Mouse (Mus musculus): Measurements from ENCODE around the gene Rps6kc1. TPM values are rescaled to one million over a fixed set of nuclear protein-coding genes. Genes with fewer than 3 reads are reported as not detected.

Rps6kc1 gene
- polyA plus RNA-seq, 1 experiment from 2014 or later, result 23.5 TPM

DNA sequence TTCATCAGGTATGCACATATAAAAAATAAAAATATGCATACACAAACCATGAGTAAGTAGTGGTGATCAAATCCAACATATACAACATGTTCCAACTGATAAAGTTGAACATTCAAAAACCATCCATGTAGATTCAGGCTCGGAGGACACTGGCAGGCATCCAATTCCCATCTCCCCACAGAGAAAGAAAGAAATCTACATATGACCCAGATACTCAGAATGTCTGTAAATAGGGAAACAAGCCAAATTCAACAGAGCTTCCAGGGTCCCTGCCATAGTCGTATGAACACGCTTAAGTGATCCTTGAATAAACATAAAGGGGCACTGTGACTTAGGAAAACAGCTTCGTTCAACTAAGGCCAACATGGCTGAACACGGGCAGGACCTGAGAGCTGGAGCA is 49.9 kb downstream of the Rps6kc1 start:
- Histone ChIP-seq H3K4me1 (no peaks in the 10 kb centered on the region), H3K9ac (replicated peaks) (no peak overlapping the region), H3K27ac (replicated peaks) (no peak overlapping the region), H3K36me3 (peaks cover 19% of the 10 kb centered on the region), H3K4me2 (replicated peaks) (no peak overlapping the region), H3K27me3 (no peaks in the 10 kb centered on the region), H3K4me3 (no peak overlapping the region), H3K9me3 (no peaks in the 10 kb centered on the region)
- 85% methylated on average over 5 of the region's 5 CpGs for WGBS
- no peak for ATAC-seq (ENCODE audit: low FRiP score, low read depth)

DNA sequence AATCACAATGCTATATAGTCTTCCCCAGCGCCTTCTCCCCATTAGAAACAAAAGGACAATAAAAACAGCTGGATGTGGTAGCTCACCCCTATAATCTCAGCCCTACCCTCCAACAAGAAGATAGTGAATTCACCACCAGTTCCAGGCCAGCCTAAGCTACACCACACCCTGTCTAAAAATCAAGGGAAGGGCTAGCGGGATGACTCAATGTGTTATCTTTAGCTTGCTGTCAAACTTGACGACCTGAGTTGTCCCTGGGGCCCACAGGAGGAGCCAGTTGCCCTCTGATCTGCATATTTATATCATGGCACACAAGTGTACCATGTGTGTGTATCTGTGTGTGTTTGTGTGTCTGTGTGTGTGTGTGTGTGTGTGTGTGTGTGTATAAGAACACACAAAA is 57.1 kb downstream of the Rps6kc1 start:
- Histone ChIP-seq H3K27ac (replicated peaks) (no peak overlapping the region), H3K4me2 (replicated peaks) (no peak overlapping the region), H3K4me3 (no peak overlapping the region), H3K36me3 (peaks cover 16% of the 10 kb centered on the region; the same call in 1 of the 2 replicates), H3K9ac (replicated peaks) (no peak overlapping the region), H3K4me1 (no peaks in the 10 kb centered on the region; the same call in 1 of the 2 replicates), H3K9me3 (no peaks in the 10 kb centered on the region), H3K27me3 (no peaks in the 10 kb centered on the region)
- 69% methylated on average over 3 of the region's 3 CpGs for whole genome bisulfite sequencing
- no peak for ATAC-seq (ENCODE audit: low FRiP score, low read depth)

DNA sequence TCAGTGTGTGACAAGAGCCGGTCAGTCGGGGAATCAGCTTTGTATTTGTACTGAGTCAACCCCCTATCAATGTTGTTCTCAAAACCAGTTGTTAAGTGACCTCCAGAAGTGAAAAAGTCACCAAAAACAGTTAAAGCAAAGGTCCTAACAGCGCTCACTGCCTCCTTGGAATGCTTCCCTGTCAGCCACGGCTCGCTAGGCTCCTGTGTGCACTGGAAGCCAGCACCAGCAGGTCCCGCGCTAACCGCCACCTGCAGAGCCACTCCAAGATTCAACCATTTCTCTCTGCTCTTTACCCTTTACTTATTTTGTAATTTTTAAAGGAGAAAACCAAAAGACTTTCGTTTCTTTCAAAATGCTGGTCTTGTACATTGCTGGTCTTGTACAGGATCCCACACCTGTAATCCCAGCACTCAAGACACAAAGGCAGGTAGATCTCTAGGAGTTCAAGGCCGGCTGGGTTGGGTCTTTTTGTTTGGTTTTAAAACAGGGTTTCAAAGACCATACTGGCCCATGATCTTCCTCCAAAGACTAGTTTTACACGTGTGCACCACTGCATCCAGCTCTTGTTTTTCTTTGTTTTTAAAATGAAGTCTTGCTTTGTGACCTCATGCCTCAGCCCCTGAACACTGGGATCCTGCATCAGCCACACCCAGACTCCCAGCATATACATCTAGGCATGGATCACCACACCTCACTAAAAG is 62.3 kb downstream of the Rps6kc1 start:
- no peak overlapping the region for H3K4me2 ChIP-seq (replicated peaks)
- H3K27ac ChIP-seq (replicated peaks), result no peak overlapping the region
- 82% methylated on average over 11 of the region's 11 CpGs for WGBS
- H3K4me3 ChIP-seq, result no peak overlapping the region
- H3K9ac ChIP-seq (replicated peaks), result no peak overlapping the region
- no peak for ATAC-seq (ENCODE audit: low FRiP score, low read depth)
- H3K27me3 ChIP-seq, result no peaks in the 10 kb centered on the region
- H3K4me1 ChIP-seq, result peaks cover 6% of the 10 kb centered on the region; the same call in 1 of the 2 replicates
- no peaks in the 10 kb centered on the region for H3K9me3 ChIP-seq
- H3K36me3 ChIP-seq, result peaks cover 2% of the 10 kb centered on the region; the same call in 1 of the 2 replicates

DNA sequence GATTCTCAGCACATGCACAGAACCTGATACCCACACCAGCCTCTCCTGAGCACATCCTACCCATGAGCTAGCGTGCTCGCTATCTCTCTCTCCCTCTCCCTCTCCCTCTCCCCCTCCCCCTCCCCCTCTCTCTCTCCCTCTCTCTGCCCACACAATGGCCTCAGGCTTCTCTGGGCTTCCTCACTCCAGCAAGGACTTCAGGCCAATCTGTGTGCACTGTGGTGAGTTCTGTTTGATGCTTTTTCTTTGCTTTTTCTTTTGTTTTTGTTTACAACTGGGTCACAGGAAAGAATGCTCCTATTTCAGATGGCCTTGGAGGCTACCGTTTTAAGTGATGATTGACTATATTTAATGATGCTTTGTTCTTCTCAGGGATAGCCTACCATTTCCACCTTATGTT is 62.9 kb downstream of the Rps6kc1 start:
- Histone ChIP-seq H3K36me3 (peaks cover 8% of the 10 kb centered on the region), H3K27me3 (no peaks in the 10 kb centered on the region), H3K9ac (replicated peaks) (no peak overlapping the region), H3K9me3 (no peaks in the 10 kb centered on the region), H3K27ac (replicated peaks) (no peak overlapping the region), H3K4me2 (replicated peaks) (no peak overlapping the region), H3K4me3 (no peak overlapping the region), H3K4me1 (peaks cover 6% of the 10 kb centered on the region; the same call in 1 of the 2 replicates)
- 45% methylated on average over 3 of the region's 3 CpGs for WGBS
- ATAC-seq (ENCODE audit: low FRiP score, low read depth), result no peak

DNA sequence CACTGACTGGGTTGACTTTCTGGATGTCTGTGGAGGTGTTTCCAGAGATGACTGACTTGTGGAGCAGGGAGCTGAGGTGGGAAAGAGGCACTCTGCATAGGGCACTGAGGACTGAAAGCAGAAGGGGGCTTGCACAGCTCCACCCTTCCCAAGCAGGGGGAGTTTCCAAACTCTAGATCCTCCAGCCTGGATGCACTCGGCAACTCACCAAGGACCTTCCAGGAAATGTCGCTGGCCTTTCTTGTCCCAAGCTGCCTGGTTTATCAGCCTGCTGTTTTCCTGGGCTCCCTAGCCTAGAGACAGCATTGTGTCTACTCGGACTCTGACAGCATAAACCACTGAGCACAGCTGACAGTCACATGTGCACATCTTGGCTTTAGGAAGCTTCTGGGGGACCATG is 64.6 kb downstream of the Rps6kc1 start:
- Histone ChIP-seq H3K9me3 (no peaks in the 10 kb centered on the region), H3K4me1 (peaks cover 6% of the 10 kb centered on the region; the same call in 1 of the 2 replicates), H3K27ac (replicated peaks) (no peak overlapping the region), H3K27me3 (no peaks in the 10 kb centered on the region), H3K4me3 (no peak overlapping the region), H3K9ac (replicated peaks) (no peak overlapping the region), H3K36me3 (peaks cover 23% of the 10 kb centered on the region), H3K4me2 (replicated peaks) (no peak overlapping the region)
- no peak for ATAC-seq (ENCODE audit: low FRiP score, low read depth)
- 79% methylated on average over 3 of the region's 3 CpGs for WGBS

DNA sequence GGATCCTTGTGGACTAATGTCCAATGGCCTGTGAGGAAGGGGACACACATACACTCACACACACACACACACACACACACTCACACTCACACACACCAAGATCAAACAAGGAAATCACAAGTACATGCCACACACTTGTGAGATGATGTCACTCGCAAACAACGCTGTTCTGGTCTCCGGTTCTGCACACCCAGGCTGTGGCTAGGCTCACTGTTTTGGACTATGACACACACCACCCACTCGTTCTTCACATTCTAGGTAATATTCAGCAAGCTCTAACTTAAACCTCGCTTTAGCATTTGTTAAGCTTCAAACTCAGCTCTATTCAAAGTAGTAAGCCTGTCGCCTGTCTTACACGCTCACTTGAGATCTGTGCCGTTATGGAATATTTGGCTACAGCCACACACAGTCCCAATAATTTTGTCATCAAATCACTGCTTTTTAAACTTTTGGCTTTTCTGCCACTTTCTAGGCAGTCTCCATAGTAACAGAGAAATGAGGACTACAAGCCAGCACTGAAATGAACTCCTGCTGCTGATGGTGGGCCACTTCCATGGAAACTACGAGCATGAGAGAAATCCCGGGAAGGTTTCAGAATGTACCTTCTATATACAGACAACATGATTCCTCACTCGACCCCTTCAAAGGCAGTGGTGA is 65.4 kb downstream of the Rps6kc1 start:
- 91% methylated on average over 11 of the region's 11 CpGs for WGBS
- H3K27ac ChIP-seq (replicated peaks), result no peak overlapping the region
- no peaks in the 10 kb centered on the region for H3K9me3 ChIP-seq
- no peak for ATAC-seq (ENCODE audit: low FRiP score, low read depth)
- no peak overlapping the region for H3K9ac ChIP-seq (replicated peaks)
- H3K4me2 ChIP-seq (replicated peaks), result no peak overlapping the region
- H3K27me3 ChIP-seq, result no peaks in the 10 kb centered on the region
- H3K36me3 ChIP-seq, result peaks cover 24% of the 10 kb centered on the region
- H3K4me3 ChIP-seq, result no peak overlapping the region
- peaks cover 6% of the 10 kb centered on the region; the same call in 1 of the 2 replicates for H3K4me1 ChIP-seq

DNA sequence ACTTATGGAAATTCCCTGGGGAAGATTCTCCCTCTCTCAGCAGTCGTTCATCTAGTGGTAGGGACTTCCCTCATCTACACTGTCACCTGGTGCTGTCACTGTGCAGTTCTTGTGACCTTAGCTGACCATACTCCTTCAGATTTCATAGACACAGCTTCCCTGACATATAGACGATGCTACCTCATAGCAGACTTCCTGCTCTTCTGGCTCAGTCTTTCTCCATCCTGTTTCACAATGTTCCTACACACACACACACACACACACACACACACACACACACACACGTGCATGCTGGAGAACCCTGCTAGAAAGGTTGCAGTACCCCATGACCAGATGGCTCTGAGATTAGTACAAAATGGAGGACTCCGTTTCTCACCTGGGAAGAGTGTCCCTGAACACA is 66.2 kb downstream of the Rps6kc1 start:
- 84% methylated on average over 4 of the region's 4 CpGs for WGBS
- ATAC-seq (ENCODE audit: low FRiP score, low read depth), result no peak
- Histone ChIP-seq H3K27me3 (no peaks in the 10 kb centered on the region), H3K9me3 (no peaks in the 10 kb centered on the region), H3K36me3 (peaks cover 24% of the 10 kb centered on the region), H3K4me3 (no peak overlapping the region), H3K9ac (replicated peaks) (no peak overlapping the region), H3K4me2 (replicated peaks) (no peak overlapping the region), H3K4me1 (peaks cover 6% of the 10 kb centered on the region; the same call in 1 of the 2 replicates), H3K27ac (replicated peaks) (no peak overlapping the region)

DNA sequence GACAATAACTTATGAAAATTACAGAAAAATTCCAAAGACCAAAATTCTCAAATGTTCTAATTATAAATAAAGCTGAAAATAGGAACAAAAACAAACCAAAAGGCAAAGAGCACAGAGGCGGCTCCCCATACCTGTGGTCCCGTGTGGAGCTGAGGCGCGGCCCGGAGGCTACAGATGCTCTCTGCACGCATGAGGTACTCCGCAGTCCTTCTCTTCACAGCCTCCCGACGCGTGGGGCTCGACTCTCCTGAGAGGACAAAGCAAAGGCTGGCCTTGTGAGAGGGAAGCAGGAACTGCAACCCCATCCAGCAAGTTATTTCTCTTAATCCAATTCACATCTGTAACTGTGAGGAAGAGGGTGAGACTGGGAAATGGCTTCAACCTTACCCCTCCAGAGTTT is 67.2 kb downstream of the Rps6kc1 start:
- peaks cover 24% of the 10 kb centered on the region for H3K36me3 ChIP-seq
- no peak overlapping the region for H3K27ac ChIP-seq (replicated peaks)
- H3K4me2 ChIP-seq (replicated peaks), result no peak overlapping the region
- no peak overlapping the region for H3K4me3 ChIP-seq
- no peaks in the 10 kb centered on the region for H3K9me3 ChIP-seq
- no peaks in the 10 kb centered on the region for H3K27me3 ChIP-seq
- peaks cover 6% of the 10 kb centered on the region; the same call in 1 of the 2 replicates for H3K4me1 ChIP-seq
- WGBS, result 84% methylated on average over 11 of the region's 11 CpGs
- no peak overlapping the region for H3K9ac ChIP-seq (replicated peaks)
- no peak for ATAC-seq (ENCODE audit: low FRiP score, low read depth)

DNA sequence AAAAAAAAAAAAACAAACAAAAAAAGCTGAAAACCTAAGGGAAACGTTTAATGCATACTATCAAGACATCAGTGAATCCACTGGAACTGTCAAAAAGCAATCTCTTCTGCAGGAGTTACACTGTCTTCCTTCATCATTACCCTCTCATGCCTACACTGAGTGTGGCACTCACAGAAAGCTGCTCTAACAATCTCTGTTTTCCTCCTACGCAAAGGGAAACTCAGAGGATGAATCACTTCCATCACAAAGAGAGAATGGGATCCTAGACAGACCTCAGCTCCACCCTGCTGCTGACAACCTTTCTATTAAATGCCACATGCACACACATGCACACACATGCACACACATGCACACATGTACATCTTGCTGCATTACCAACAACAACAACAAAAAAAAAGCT is 75.5 kb downstream of the Rps6kc1 start:
- no peak for ATAC-seq (ENCODE audit: low FRiP score, low read depth)
- Histone ChIP-seq H3K9ac (replicated peaks) (no peak overlapping the region), H3K9me3 (no peaks in the 10 kb centered on the region), H3K4me3 (no peak overlapping the region), H3K4me2 (replicated peaks) (no peak overlapping the region), H3K4me1 (no peaks in the 10 kb centered on the region), H3K36me3 (peaks cover 9% of the 10 kb centered on the region; the same call in 1 of the 2 replicates), H3K27me3 (no peaks in the 10 kb centered on the region), H3K27ac (replicated peaks) (no peak overlapping the region)
- 98% methylated on average over 2 of the region's 2 CpGs for WGBS

DNA sequence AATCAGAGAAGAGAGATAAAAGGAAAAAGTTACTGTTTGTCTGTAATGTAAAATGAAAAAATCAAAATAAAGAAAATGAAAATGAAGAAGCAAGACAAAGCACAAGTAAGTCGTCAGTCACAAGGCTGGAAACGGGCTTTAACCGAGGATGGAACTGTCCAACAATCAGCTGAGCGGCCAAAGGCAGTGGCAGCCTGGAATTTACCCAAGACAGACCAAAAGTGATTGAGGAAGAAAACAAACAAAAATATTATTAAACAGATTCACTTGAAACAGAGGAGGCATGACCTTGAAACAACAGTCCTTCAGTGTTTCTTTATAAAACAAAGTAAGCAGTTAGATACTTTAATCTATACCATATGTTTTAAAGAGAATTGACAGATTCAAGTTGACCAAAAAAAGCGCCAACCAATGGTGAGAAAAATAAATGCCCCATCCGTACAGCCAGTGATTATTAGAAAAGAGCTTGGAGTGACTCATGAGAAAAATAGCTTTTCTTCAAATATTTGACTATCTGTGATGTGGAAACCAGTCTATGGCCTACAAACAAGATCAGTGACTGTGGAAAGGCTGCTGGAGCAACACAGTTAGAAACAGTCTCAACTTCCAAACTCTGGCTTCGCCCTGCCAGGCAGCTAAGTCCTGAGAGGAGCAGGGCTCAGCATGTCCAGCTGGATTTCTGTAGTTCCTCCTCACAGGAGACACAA is 77.2 kb downstream of the Rps6kc1 start:
- Histone ChIP-seq H3K27ac (replicated peaks) (no peak overlapping the region), H3K9me3 (no peaks in the 10 kb centered on the region), H3K4me1 (no peaks in the 10 kb centered on the region), H3K27me3 (no peaks in the 10 kb centered on the region), H3K4me2 (replicated peaks) (no peak overlapping the region), H3K36me3 (peaks cover 15% of the 10 kb centered on the region; the same call in 1 of the 2 replicates), H3K4me3 (no peak overlapping the region), H3K9ac (replicated peaks) (no peak overlapping the region)
- WGBS, result 70% methylated on average over 7 of the region's 7 CpGs
- ATAC-seq (ENCODE audit: low FRiP score, low read depth), result no peak

DNA sequence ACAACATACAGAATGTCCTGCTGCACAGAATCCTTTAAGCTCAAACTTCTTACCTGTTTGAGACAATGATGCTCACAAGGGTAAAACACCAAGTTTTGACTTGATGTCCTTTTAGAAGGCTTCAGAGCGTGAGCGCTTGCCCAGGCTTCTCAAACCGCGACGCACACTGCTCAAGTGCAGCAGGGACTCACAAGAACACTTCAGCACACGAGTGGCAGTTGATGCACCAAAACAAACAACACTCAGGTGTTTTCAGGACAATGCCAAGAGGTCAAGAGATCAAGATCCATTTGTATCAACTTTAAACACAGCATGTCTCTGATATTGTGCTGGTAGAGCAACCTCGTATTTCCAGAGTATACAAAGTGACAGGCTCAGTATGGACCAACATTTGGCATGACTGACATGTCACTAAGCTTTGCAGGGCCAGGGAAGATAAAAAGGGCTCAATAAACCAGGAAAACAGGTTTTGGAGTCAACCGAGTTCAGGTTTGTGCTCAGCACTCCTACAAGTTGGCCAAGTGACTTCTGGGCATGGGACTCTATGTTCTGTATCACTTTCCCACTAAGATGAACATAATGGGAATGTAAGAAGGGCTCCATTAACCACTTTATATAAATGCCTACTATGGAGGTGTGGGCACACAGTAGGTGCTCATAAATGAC is 78.5 kb downstream of the Rps6kc1 start:
- Histone ChIP-seq H3K36me3 (peaks cover 15% of the 10 kb centered on the region; the same call in 1 of the 2 replicates), H3K9me3 (no peaks in the 10 kb centered on the region), H3K27me3 (no peaks in the 10 kb centered on the region), H3K27ac (replicated peaks) (no peak overlapping the region), H3K4me3 (no peak overlapping the region), H3K9ac (replicated peaks) (no peak overlapping the region), H3K4me1 (no peaks in the 10 kb centered on the region), H3K4me2 (replicated peaks) (no peak overlapping the region)
- ATAC-seq (ENCODE audit: low FRiP score, low read depth), result no peak
- WGBS, result 93% methylated on average over 8 of the region's 8 CpGs

All from midbrain, embryonic 12.5 days (tissue).